ENCODE assay signal across 8 mouse cellular contexts in genomic region chr17:23700079-23700478, GRCm38 (mm10). TPM values are rescaled to one million over a fixed set of nuclear protein-coding genes. Genes with fewer than 3 reads are reported as not detected.
A peak's percentile ranks its signal among the peaks of the same experiment; 100 is the strongest.
DNase-seq lines count a peak whose midpoint lies in the region; ATAC-seq lines count a peak whose summit lies in the region.

No protein-coding gene starts in this region.

- H3K4me1 ChIP-seq in hindbrain, embryonic 14.5 days (replicated peaks; ENCODE audit: control insufficient read depth, insufficient read depth, low read length): no peaks in the 10 kb centered on the region; the same call in 1 of the 2 replicates

- H3K27ac ChIP-seq in hindbrain, embryonic 14.5 days: no peak overlapping the region; the same call in 1 of the 2 replicates

- DNase-seq in R1 (ENCODE audit: low read depth, low spot score): peak; percentile 97
- peak; percentile 94 to 97 for DNase-seq in cerebellum, postnatal 25 days
- peak; percentile 78 to 84 for DNase-seq in frontal cortex, postnatal 25 days (ENCODE audit: low spot score in 2 of 2)
- peak; percentile 84 for DNase-seq in hindbrain, embryonic 14.5 days (ENCODE audit: low spot score)
- peak; percentile 84 to 88 for DNase-seq in layer of hippocampus, postnatal 36 days
- peak; percentile 93 for DNase-seq in lung, postnatal 25 days (ENCODE audit: low spot score)
- peak; percentile 90 for DNase-seq in retina, embryonic 14.5 days (ENCODE audit: low spot score)
- DNase-seq in thymus, postnatal 36 days: peak; percentile 78 to 82

- peak overlapping the region; percentile 67 for H3K9ac ChIP-seq in hindbrain, embryonic 14.5 days

- peaks cover 42% of the 10 kb centered on the region for H3K27me3 ChIP-seq in hindbrain, embryonic 14.5 days (ENCODE audit: control insufficient read depth, insufficient read depth, low read length)

- 1% methylated on average over 28 of the region's 28 CpGs for WGBS in hindbrain, embryonic 14.5 days

- peak overlapping the region; percentile 97 for H3K4me2 ChIP-seq in hindbrain, embryonic 14.5 days (replicated peaks)

- H3K36me3 ChIP-seq in hindbrain, embryonic 14.5 days (replicated peaks; ENCODE audit: control insufficient read depth, insufficient read depth): no peaks in the 10 kb centered on the region

- peak overlapping the region; percentile 83 for H3K4me3 ChIP-seq in hindbrain, embryonic 14.5 days (replicated peaks; ENCODE audit: low read length)

- no peaks in the 10 kb centered on the region for H3K9me3 ChIP-seq in hindbrain, embryonic 14.5 days (ENCODE audit: control insufficient read depth, low read length)

- ATAC-seq in hindbrain, embryonic 14.5 days (ENCODE audit: low FRiP score): peak; percentile 97

RNA-seq across cellular contexts. Expression of gene Cldn9, which starts 16.3 kb away (rescaled TPM):
- polyA plus RNA-seq in hindbrain, embryonic 14.5 days (2014; fragmentation: Nextera tagmentation; extraction: Ambion mirVana): 1.7 and 2.6 TPM in 2 replicates
- under 1 TPM; 0.22 to 0.35 TPM for total RNA-seq in layer of hippocampus, postnatal 36 days (2021)

RNA-seq across cellular contexts. Expression of gene Cldn6, which starts 21.0 kb away (rescaled TPM):
- polyA plus RNA-seq in hindbrain, embryonic 14.5 days (2014; fragmentation: Nextera tagmentation; extraction: Ambion mirVana): 0.24 and 0.26 TPM in 2 replicates
- total RNA-seq in layer of hippocampus, postnatal 36 days (2021): not detected

RNA-seq across cellular contexts. Expression of gene 1520401A03Rik, which starts 22.5 kb away (rescaled TPM):
- polyA plus RNA-seq in hindbrain, embryonic 14.5 days (2014; fragmentation: Nextera tagmentation; extraction: Ambion mirVana): 0.09 and 0.18 TPM in 2 replicates
- not detected for total RNA-seq in layer of hippocampus, postnatal 36 days (2021)

RNA-seq across cellular contexts. Expression of gene Tnfrsf12a, which starts 22.8 kb away (rescaled TPM):
- polyA plus RNA-seq in hindbrain, embryonic 14.5 days (2014; fragmentation: Nextera tagmentation; extraction: Ambion mirVana): 3.1 and 3.7 TPM in 2 replicates
- 1 to 10 TPM; 4.8 to 6.3 TPM for total RNA-seq in layer of hippocampus, postnatal 36 days (2021)

RNA-seq across cellular contexts. Expression of gene Pkmyt1, which starts 26.1 kb away (rescaled TPM):
- polyA plus RNA-seq in hindbrain, embryonic 14.5 days (2014; fragmentation: Nextera tagmentation; extraction: Ambion mirVana): 16.9 and 17.7 TPM in 2 replicates
- 1 to 10 TPM; 1.7 to 3.0 TPM for total RNA-seq in layer of hippocampus, postnatal 36 days (2021)
